Mouse (Mus musculus) CH12F3 (cell line): Measurements from ENCODE around the gene Cela3b.

Source experiments
- in situ Hi-C: fragments of 300-500 bp; cut with MboI; formaldehyde crosslinking; loops from 2 replicates; pipeline ENCODE4 v1.14.3; 2020; ENCODE audit warnings: low sequenced_read_pairs

Cela3b gene

GRCm38 (mm10) chr4:137377526-137378304 lies 52.6 kb downstream of the Cela3b start:
- in situ Hi-C loops = no loop called here

GRCm38 (mm10) chr4:137376778-137377177 lies 53.6 kb downstream of the Cela3b start:
- in situ Hi-C loops = no loop called here

- in situ Hi-C loops = no loop called here
Measured at GRCm38 (mm10) chr4:137375314-137376278, 54.7 kb downstream of the Cela3b start.

DNA sequence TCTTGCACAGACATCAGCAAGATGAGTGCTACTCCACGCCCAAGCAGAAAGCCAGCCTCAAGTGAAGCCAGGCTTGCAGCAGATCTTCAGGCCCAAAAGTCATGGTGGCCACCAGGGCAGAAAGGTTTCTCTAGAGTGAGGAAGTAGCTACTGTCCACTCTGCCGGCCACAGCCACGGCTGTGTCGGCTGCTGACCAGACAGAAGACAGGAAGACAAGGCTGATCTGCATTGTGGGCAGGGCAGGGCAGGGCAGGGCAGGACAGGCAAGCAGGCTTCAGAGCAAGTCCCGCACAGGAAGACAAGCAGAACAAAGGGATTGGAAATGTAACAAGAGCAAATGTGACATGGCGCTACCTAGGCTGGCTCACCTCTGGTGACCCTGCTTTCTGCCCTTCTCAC lies 56.6 kb downstream of the Cela3b start:
- in situ Hi-C loops = no loop called here

GRCm38 (mm10) chr4:137371596-137372523 lies 58.5 kb downstream of the Cela3b start:
- in situ Hi-C loops = no loop called here
